Mouse (Mus musculus): ENCODE data around the gene Ptprf. TPM values are rescaled to one million over a fixed set of nuclear protein-coding genes. Genes with fewer than 3 reads are reported as not detected.
A peak's percentile ranks its signal among the peaks of the same experiment; 100 is the strongest.

Gene Ptprf
- polyA plus RNA-seq, 1 experiment from 2014 or later, result 79.7 TPM

DNA sequence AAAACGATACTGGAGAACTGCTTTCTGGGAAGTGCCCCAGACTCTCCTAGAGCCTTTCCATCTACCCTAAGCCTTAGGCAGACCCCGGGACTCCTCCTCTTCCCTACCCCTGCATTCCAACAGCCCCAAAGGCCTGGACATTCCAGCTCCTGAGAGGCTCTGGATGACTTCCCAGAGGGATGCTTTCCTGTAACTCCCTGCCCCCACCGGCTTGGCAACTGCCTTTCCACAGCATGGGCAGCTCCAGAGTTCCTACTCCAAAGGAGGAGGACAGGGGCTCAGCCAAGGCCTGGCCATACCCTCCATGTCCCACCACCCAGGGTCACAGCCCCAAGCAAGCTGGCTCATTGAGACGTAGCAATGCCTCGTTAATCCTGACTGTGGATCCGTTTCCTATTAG, 21.2 kb downstream of the Ptprf start:
- Histone ChIP-seq H3K27me3 (ENCODE audit: control insufficient read depth, insufficient read depth, low read depth, low read length) (no peaks in the 10 kb centered on the region), H3K9ac (ENCODE audit: low read length) (peak overlapping the region; percentile 29), H3K36me3 (ENCODE audit: control insufficient read depth, insufficient read depth, low read length) (peaks cover 12% of the 10 kb centered on the region; the same call in 1 of the 2 replicates), H3K27ac (ENCODE audit: low read length) (peak overlapping the region; percentile 98), H3K9me3 (ENCODE audit: control insufficient read depth, low read length) (no peaks in the 10 kb centered on the region; the same call in 1 of the 2 replicates), H3K4me1 (replicated peaks; ENCODE audit: control insufficient read depth, insufficient read depth, low read length) (peaks cover 69% of the 10 kb centered on the region), H3K4me2 (ENCODE audit: low read depth, low read length) (no peak overlapping the region), H3K4me3 (ENCODE audit: low read length) (no peak overlapping the region)
- peak; percentile 61 for ATAC-seq (ENCODE audit: low read depth)
- WGBS, result 30% methylated on average over 6 of the region's 6 CpGs

DNA sequence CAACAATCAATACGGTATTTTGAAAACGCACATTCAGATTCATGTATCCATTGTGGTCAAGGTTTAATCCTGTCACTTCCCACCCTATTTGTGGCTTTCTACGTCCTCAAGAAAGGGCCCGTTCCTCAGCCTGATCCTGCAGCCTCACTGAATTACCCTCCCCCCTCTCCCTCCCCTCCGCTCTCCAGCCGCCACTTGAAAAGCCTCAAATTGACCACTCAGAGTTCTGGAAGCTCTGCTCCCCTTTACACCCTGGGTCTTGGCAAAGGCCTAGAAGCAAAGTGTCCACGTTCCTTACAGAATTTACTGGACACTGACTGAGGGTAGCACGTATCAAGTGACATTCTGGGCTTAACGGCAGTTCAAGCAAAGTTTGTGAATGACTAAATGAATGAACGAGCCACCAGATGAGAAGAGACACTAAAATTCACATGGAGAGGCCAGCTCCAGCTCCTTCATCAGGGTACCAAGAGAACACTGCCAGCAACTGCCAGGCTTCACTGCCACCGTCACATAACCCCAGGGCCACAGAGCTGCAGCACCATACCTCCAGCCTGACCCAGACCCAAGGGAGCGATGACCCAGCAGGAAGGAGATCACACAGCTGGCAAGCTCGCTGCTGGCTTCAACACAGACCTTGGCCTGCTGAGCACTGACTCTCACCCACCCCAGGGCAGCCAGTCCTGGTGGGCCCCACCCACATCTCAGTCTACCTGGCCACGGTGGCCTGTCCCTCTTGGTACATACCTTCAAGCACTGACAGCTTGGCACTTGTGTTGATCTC, 22.6 kb downstream of the Ptprf start:
- no peak overlapping the region for H3K4me2 ChIP-seq (ENCODE audit: low read depth, low read length)
- no peaks in the 10 kb centered on the region for H3K27me3 ChIP-seq (ENCODE audit: control insufficient read depth, insufficient read depth, low read depth, low read length)
- peaks cover 12% of the 10 kb centered on the region; the same call in 1 of the 2 replicates for H3K36me3 ChIP-seq (ENCODE audit: control insufficient read depth, insufficient read depth, low read length)
- WGBS, result 70% methylated on average over 14 of the region's 14 CpGs
- no peaks in the 10 kb centered on the region; the same call in 1 of the 2 replicates for H3K9me3 ChIP-seq (ENCODE audit: control insufficient read depth, low read length)
- no peak for ATAC-seq (ENCODE audit: low read depth)
- no peak overlapping the region for H3K4me3 ChIP-seq (ENCODE audit: low read length)
- H3K9ac ChIP-seq (ENCODE audit: low read length), result peak overlapping the region; percentile 31; the same call in 1 of the 2 replicates
- H3K4me1 ChIP-seq (replicated peaks; ENCODE audit: control insufficient read depth, insufficient read depth, low read length), result peaks cover 63% of the 10 kb centered on the region
- H3K27ac ChIP-seq (ENCODE audit: low read length), result peak overlapping the region; percentile 98

DNA sequence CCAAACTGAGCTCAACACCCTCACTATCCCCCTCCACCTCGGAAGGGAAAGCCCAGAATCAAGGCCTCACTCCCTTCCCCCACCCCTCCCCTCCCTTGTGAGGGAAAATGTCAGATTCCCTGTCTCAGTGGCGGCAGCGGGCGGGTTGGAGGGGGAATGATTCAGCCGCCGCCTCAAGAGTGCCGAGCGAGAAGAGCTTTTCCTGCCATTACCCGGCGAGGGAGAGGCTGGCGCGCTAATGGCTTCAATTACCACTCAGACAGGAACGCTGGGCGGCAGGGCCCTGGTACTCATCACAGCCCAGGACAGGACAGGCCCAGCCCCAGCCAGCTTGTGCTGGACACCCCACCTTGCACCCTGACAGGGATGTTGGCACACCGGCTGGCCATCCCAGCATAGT, 25.6 kb downstream of the Ptprf start:
- H3K9me3 ChIP-seq (ENCODE audit: control insufficient read depth, low read length), result no peaks in the 10 kb centered on the region
- H3K4me3 ChIP-seq (ENCODE audit: low read length), result no peak overlapping the region
- H3K36me3 ChIP-seq (ENCODE audit: control insufficient read depth, insufficient read depth, low read length), result peaks cover 7% of the 10 kb centered on the region; the same call in 1 of the 2 replicates
- WGBS, result 38% methylated on average over 15 of the region's 15 CpGs
- H3K4me1 ChIP-seq (replicated peaks; ENCODE audit: control insufficient read depth, insufficient read depth, low read length), result peaks cover 64% of the 10 kb centered on the region
- H3K4me2 ChIP-seq (ENCODE audit: low read depth, low read length), result no peak overlapping the region
- no peaks in the 10 kb centered on the region for H3K27me3 ChIP-seq (ENCODE audit: control insufficient read depth, insufficient read depth, low read depth, low read length)
- no peak for ATAC-seq (ENCODE audit: low read depth)
- 0 out of 2 replicates have a peak overlapping the region, but pooled peaks have one; percentile 13 for H3K9ac ChIP-seq (ENCODE audit: low read length)
- H3K27ac ChIP-seq (ENCODE audit: low read length), result peak overlapping the region; percentile 61

DNA sequence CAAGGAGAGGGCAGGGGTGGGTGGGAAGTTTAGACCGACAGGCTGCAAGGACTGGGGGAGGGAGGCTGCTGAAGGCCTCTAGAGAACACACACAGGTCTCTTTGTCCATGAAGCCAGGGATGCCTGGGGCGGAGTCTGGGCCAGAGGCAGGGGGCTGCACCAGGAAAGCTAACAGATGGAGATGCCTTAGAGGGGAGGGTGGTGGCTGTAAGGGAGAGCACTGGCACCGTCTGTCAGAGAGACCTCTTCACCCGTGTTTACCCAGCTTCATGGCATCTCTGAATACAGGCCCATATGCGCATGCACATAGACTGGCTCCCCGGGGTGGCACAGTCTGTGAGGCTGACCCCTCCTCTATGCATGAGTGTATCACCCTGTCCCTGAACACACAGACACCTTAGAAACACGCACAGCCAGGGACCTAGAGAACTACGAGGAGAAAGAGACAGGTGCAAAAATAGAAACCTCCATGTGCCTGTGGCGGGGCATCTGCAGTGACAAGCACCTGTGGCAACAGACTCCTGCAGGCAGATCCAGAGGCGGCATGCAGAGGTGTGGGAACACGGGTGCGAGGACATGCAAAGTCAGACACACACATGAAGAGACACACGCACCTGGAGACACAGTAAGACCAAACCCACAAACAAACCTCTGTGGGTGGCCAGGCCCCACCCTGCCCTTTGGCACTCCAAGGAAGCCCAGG, 29.3 kb downstream of the Ptprf start:
- Histone ChIP-seq H3K27me3 (ENCODE audit: control insufficient read depth, insufficient read depth, low read depth, low read length) (no peaks in the 10 kb centered on the region), H3K27ac (ENCODE audit: low read length) (peak overlapping the region; percentile 85), H3K9me3 (ENCODE audit: control insufficient read depth, low read length) (no peaks in the 10 kb centered on the region), H3K4me2 (ENCODE audit: low read depth, low read length) (peak overlapping the region; percentile 82; the same call in 1 of the 2 replicates), H3K4me1 (replicated peaks; ENCODE audit: control insufficient read depth, insufficient read depth, low read length) (peaks cover 54% of the 10 kb centered on the region), H3K9ac (ENCODE audit: low read length) (no peak overlapping the region; the same call in 1 of the 2 replicates), H3K4me3 (ENCODE audit: low read length) (no peak overlapping the region), H3K36me3 (ENCODE audit: control insufficient read depth, insufficient read depth, low read length) (peaks cover 7% of the 10 kb centered on the region)
- peak; percentile 13; the same call in 1 of the 2 replicates for ATAC-seq (ENCODE audit: low read depth)
- WGBS, result 43% methylated on average over 13 of the region's 13 CpGs

DNA sequence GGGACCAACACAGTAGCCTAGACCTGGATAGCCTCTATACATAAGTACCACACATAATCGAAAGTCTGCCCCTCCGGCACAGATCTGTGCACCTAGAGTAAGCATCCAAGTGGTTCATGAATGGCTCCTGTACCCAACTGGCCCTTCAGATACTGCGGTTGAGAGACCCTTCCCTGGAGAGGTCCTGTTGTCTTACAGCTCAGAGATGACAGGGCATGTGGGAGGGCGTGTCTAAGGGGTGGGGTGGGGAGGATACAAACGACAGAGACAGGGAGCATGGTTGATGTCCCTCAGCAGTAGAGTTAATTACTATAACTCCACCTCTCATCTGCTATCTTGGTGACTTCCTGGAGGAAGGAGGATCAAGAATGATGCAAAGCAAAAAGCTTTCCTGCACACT, 29.9 kb downstream of the Ptprf start:
- Histone ChIP-seq H3K4me2 (ENCODE audit: low read depth, low read length) (peak overlapping the region; percentile 82), H3K36me3 (ENCODE audit: control insufficient read depth, insufficient read depth, low read length) (peaks cover 9% of the 10 kb centered on the region), H3K27ac (ENCODE audit: low read length) (peak overlapping the region; percentile 85), H3K9ac (ENCODE audit: low read length) (peak overlapping the region; percentile 55), H3K4me3 (ENCODE audit: low read length) (peak overlapping the region; percentile 55), H3K4me1 (replicated peaks; ENCODE audit: control insufficient read depth, insufficient read depth, low read length) (peaks cover 53% of the 10 kb centered on the region), H3K9me3 (ENCODE audit: control insufficient read depth, low read length) (no peaks in the 10 kb centered on the region), H3K27me3 (ENCODE audit: control insufficient read depth, insufficient read depth, low read depth, low read length) (no peaks in the 10 kb centered on the region)
- WGBS, result 18% methylated on average over 5 of the region's 5 CpGs
- ATAC-seq (ENCODE audit: low read depth), result 0 out of 2 replicates have a peak, but pooled peaks have one; percentile 3

DNA sequence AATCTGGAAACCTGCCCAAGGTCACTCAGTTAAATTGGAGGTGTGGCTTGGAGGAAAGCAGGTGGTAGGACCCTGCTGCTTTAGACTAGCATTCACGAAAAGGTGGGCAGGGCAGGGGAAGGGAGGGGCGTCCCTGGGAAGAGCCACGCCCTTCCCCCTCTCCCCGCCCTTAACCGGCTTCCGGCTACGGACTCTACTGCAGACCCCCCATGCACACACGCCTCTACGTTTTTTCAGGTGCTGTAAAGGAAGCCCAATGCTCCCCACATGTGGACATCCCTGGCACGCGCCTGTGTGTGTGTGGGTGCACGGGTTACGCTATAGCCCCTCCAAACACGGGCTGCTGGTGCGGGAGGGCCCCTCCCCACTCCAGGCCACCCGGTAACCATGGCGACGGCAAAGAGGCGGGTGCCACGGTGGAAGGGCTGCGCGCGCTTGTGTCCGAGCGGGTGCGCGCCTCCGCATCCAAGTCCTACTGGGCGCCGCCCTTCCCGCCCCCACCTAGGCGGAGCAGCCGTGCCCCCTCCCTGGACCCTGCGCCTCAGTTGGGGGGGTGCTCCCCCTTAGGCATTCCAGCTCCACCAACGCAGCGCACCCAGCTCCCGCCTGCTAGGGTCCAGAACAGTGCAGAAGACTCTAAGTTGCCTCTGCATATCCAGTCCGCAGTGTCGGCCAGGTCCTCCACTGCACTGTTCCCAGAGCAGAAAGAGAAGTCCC, 30.5 kb downstream of the Ptprf start:
- WGBS, result 0% methylated on average over 34 of the region's 39 CpGs
- Histone ChIP-seq H3K27me3 (ENCODE audit: control insufficient read depth, insufficient read depth, low read depth, low read length) (no peaks in the 10 kb centered on the region), H3K4me2 (ENCODE audit: low read depth, low read length) (peak overlapping the region; percentile 82), H3K9ac (ENCODE audit: low read length) (peak overlapping the region; percentile 55), H3K9me3 (ENCODE audit: control insufficient read depth, low read length) (no peaks in the 10 kb centered on the region), H3K4me3 (ENCODE audit: low read length) (peak overlapping the region; percentile 55), H3K36me3 (ENCODE audit: control insufficient read depth, insufficient read depth, low read length) (peaks cover 9% of the 10 kb centered on the region), H3K4me1 (replicated peaks; ENCODE audit: control insufficient read depth, insufficient read depth, low read length) (peaks cover 48% of the 10 kb centered on the region), H3K27ac (ENCODE audit: low read length) (peak overlapping the region; percentile 85)
- peak; percentile 85 for ATAC-seq (ENCODE audit: low read depth)

DNA sequence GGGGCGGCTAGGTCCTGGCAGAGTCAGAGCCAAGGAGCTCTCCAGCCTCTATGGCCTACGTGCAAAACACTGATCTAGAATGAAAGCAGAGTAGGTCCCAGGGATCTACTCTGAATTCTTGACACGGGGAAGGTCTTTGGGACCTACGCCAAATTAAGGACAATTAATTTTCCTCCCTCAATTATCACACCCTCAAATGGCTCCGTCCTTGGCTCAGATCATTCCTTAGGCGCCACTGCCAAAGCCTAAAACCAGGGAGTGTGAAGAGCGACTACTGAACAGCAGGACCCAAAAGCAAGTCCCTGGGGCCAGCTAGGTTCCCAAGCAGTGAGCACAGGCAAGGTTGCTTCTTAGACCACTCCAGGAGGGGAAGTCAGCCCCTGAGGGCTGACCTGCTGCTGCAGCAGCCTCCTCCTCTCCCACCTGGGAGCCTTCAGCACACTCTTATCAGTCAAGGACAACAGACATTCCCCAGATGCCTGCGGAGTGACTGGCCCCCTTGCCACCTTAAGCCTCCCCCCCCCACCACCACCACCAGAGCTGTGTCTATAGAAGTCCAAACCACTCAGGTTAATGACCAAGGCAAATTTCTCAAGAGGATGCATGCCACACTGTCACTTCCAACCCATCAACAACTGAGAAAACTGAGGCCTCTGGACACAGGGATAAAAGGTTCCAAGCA, 31.3 kb downstream of the Ptprf start:
- peak overlapping the region; percentile 85 for H3K27ac ChIP-seq (ENCODE audit: low read length)
- WGBS, result 52% methylated on average over 8 of the region's 8 CpGs
- 0 out of 2 replicates have a peak overlapping the region, but pooled peaks have one; percentile 24 for H3K9ac ChIP-seq (ENCODE audit: low read length)
- ATAC-seq (ENCODE audit: low read depth), result peak; percentile 53
- peaks cover 41% of the 10 kb centered on the region for H3K4me1 ChIP-seq (replicated peaks; ENCODE audit: control insufficient read depth, insufficient read depth, low read length)
- no peaks in the 10 kb centered on the region for H3K27me3 ChIP-seq (ENCODE audit: control insufficient read depth, insufficient read depth, low read depth, low read length)
- H3K36me3 ChIP-seq (ENCODE audit: control insufficient read depth, insufficient read depth, low read length), result peaks cover 14% of the 10 kb centered on the region
- no peaks in the 10 kb centered on the region for H3K9me3 ChIP-seq (ENCODE audit: control insufficient read depth, low read length)
- peak overlapping the region; percentile 82 for H3K4me2 ChIP-seq (ENCODE audit: low read depth, low read length)
- H3K4me3 ChIP-seq (ENCODE audit: low read length), result no peak overlapping the region; the same call in 1 of the 2 replicates

DNA sequence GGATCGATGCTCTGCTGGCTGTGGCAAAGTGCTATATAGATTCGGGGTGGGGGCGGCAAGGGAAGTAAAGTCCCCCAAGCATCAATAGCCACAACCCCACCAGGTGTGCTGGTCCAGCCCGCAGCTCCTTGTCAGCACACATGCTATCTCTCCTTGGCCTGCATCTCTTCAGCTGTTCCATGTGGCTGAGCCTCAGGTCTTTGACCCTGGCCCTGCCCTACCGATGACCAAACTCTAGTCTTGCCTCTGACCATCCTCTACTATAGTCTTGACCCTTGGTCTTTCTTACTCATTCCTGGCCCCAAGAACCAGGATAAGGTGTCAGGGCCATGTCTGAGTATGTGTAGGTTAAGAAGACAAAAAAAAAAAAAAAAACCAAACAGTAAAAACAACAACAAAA, 33.2 kb downstream of the Ptprf start:
- WGBS, result 89% methylated on average over 5 of the region's 5 CpGs
- Histone ChIP-seq H3K27ac (ENCODE audit: low read length) (no peak overlapping the region), H3K9ac (ENCODE audit: low read length) (no peak overlapping the region), H3K4me1 (replicated peaks; ENCODE audit: control insufficient read depth, insufficient read depth, low read length) (peaks cover 35% of the 10 kb centered on the region), H3K36me3 (ENCODE audit: control insufficient read depth, insufficient read depth, low read length) (peaks cover 16% of the 10 kb centered on the region), H3K9me3 (ENCODE audit: control insufficient read depth, low read length) (no peaks in the 10 kb centered on the region), H3K27me3 (ENCODE audit: control insufficient read depth, insufficient read depth, low read depth, low read length) (no peaks in the 10 kb centered on the region), H3K4me2 (ENCODE audit: low read depth, low read length) (no peak overlapping the region), H3K4me3 (ENCODE audit: low read length) (no peak overlapping the region)
- ATAC-seq (ENCODE audit: low read depth), result no peak
